Mouse (Mus musculus) ES-E14 (cell line): ENCODE data around the gene Slfn14. TPM values are rescaled to one million over a fixed set of nuclear protein-coding genes. Genes with fewer than 3 reads are reported as not detected.
A peak's percentile ranks its signal among the peaks of the same experiment; 100 is the strongest.
"Not testable (repeated sequence)": the region's sequence is repeated elsewhere in the genome, so short reads cannot be mapped to it uniquely, and the experiment has no call there.

Source experiments
- DNase-seq: peaks from one replicate; pipeline ENCODE4 v3.0.0-alpha.2; 2013; ENCODE audit warnings: low read depth, low spot score
- H3K27ac ChIP-seq: 2 replicates; pipeline ENCODE4 v1.5.1; 2012; ENCODE audit warnings: low read depth, mild to moderate bottlenecking, low read length, moderate library complexity, mixed read lengths; ENCODE audit not compliant: poor library complexity, insufficient read depth, severe bottlenecking
- H3K36me3 ChIP-seq: 2 replicates; pipeline ENCODE4 v1.6.1; 2012; ENCODE audit warnings: mild to moderate bottlenecking, low read length, moderate library complexity, mixed read lengths; ENCODE audit not compliant: control insufficient read depth, poor library complexity, insufficient read depth, severe bottlenecking
- H3K4me1 ChIP-seq, 2 experiments: fragments of 150-350 bp in 1 of 2; sonication (generic) in 1 of 2; 2 replicates each; pipeline ENCODE4 v1.6.1; 2012; ENCODE audit warnings: low read length in 2 of 2, mild to moderate bottlenecking in 1 of 2, mixed read lengths in 1 of 2; ENCODE audit not compliant: control insufficient read depth in 2 of 2, insufficient read depth in 2 of 2, poor library complexity in 1 of 2
- H3K4me3 ChIP-seq, 2 experiments: fragments of 150-350 bp in 1 of 2; sonication (generic) in 1 of 2; 2 replicates each; pipeline ENCODE4 v1.5.1; 2012; ENCODE audit warnings: low read length in 2 of 2, low read depth in 1 of 2, mild to moderate bottlenecking in 1 of 2, mixed read lengths in 1 of 2; ENCODE audit not compliant: insufficient read depth in 1 of 2, poor library complexity in 1 of 2, severe bottlenecking in 1 of 2
- H3K9ac ChIP-seq: 2 replicates; pipeline ENCODE4 v1.6.1; 2012; ENCODE audit warnings: low read depth, mild to moderate bottlenecking, low read length, mixed read lengths; ENCODE audit not compliant: poor library complexity, insufficient read depth, severe bottlenecking
- H3K9me3 ChIP-seq: fragments of 150-350 bp; sonication (generic); 2 replicates; pipeline ENCODE4 v1.6.1; 2012; ENCODE audit warnings: low read depth, mild to moderate bottlenecking, low read length; ENCODE audit not compliant: control insufficient read depth, insufficient read depth
- CHD2 ChIP-seq: IDR thresholded peaks from 2 replicates; pipeline ENCODE4 v1.6.1; 2014; ENCODE audit warnings: mild to moderate bottlenecking, low read depth, low read length, inconsistent platforms
- HCFC1 ChIP-seq: IDR thresholded peaks from 2 replicates; pipeline ENCODE4 v1.6.1; 2012; ENCODE audit warnings: low read length, inconsistent platforms, borderline replicate concordance; ENCODE audit not compliant: insufficient read depth
- MAFK ChIP-seq: IDR thresholded peaks from 2 replicates; pipeline ENCODE4 v1.6.1; 2014; ENCODE audit warnings: mild to moderate bottlenecking, low read depth, low read length, inconsistent platforms; ENCODE audit not compliant: insufficient read depth
- ZC3H11A ChIP-seq: IDR thresholded peaks from 2 replicates; pipeline ENCODE4 v1.6.1; 2012; ENCODE audit warnings: low read depth, mild to moderate bottlenecking, inconsistent platforms, low read length, borderline replicate concordance
- ZNF384 ChIP-seq: IDR thresholded peaks from 2 replicates; pipeline ENCODE4 v1.6.1; 2012; ENCODE audit warnings: low read depth, low read length, inconsistent platforms
- in situ Hi-C, 2 experiments: fragments of 600-800 bp; cut with MboI; formaldehyde crosslinking; loops; one replicate each; pipeline ENCODE4 v1.15.1; 2025; ENCODE audit warnings: low sequenced_read_pairs in 2 of 2, inconsistent platforms in 1 of 2; ENCODE audit not compliant: unreplicated experiment in 2 of 2
- total RNA-seq: library from RNA; depleted of rRNA; stranded (reverse); fragments of 300-350 nt; gene quantifications from 2 replicates; pipeline ENCODE4 v1.2.3, GENCODE M21; 2012

The Slfn14 gene
- total RNA-seq, 1 experiment: not detected

DNA sequence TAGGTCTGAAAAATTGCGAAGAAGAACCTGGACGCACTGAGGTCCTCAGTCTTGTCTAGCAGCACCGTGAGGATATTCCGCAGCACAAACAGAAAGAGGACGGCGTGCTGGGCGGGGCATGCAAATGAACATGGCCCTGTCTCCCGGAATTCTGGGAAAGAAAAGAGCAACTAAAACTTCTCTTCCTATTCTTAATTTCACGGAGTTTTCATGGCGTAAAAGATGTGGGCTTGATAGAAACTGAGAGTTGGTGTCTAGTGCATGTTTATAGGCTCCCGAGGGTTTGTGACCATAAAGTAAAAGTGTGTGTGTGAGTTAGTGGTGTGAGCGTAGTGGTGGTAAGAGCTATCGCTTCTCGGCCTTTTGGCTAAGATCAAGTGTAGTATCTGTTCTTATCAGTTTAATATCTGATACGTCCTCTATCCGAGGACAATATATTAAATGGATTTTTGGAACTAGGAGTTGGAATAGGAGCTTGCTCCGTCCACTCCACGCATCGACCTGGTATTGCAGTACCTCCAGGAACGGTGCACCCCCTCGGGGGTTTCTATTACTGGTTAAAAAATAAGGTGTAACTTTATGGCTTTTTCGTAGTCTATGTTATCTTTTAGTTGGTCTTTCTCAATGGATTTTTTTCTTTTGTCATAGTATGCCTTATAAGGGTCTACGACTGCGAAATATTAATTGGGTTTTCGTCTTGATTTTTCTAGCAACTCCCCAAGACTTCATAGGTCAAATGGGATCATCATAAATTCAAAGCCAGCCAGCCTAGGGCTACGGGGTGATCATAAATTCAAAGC is 15.2 kb downstream of the Slfn14 start:
- Histone ChIP-seq H3K9ac (peak overlapping the region; percentile 69), H3K4me1 (no peaks in the 10 kb centered on the region), H3K9me3 (no peaks in the 10 kb centered on the region), H3K4me3 (peak overlapping the region; percentile 69 to 70), H3K27ac (peak overlapping the region; percentile 59; the same call in 1 of the 2 replicates), H3K36me3 (no peaks in the 10 kb centered on the region)
- no peak for TF ChIP-seq HCFC1
- no peak for TF ChIP-seq MAFK
- no peak for TF ChIP-seq ZNF384
- no peak for TF ChIP-seq CHD2
- TF ChIP-seq ZC3H11A: no peak
- in situ Hi-C loops: no loop called here
- DNase-seq: peak; percentile 79

DNA sequence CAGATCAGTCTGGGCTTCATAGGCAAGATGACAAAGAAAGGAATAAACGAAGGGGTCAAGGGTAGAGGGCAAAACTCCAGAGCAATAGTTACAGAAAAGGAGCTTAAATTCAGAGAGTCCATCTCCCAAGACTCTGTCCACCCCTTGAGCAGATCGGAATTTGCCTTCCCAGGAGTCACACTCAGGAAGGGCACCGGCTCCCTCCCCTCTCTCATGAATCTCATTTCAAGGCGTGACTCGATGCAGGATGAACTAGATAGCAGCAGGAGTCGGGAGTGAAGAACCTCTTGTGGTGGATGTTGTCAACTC is 15.7 kb downstream of the Slfn14 start:
- Histone ChIP-seq H3K27ac (no peak overlapping the region), H3K4me1 (no peaks in the 10 kb centered on the region), H3K4me3 (peak overlapping the region; percentile 69 to 70), H3K9ac (peak overlapping the region; percentile 69), H3K36me3 (no peaks in the 10 kb centered on the region), H3K9me3 (no peaks in the 10 kb centered on the region)
- in situ Hi-C loops: no loop called here
- TF ChIP-seq CHD2 (no peak), HCFC1 (no peak; the same call in 1 of the 2 replicates), MAFK (no peak), ZNF384 (no peak), ZC3H11A (no peak)
- peak; percentile 36 for DNase-seq

- H3K36me3 ChIP-seq: no peaks in the 10 kb centered on the region
- H3K27ac ChIP-seq: no peak overlapping the region
- H3K9ac ChIP-seq: no peak overlapping the region
- H3K9me3 ChIP-seq: no peaks in the 10 kb centered on the region
- no peak overlapping the region for H3K4me3 ChIP-seq
- no peaks in the 10 kb centered on the region for H3K4me1 ChIP-seq
- DNase-seq: no peak
- TF ChIP-seq MAFK (no peak), ZC3H11A (no peak), CHD2 (no peak), ZNF384 (no peak), HCFC1 (no peak)
- in situ Hi-C loops: no loop called here
These were observed 23.4 kb downstream of the Slfn14 start for GRCm38 (mm10) chr11:83263146-83263545.

GRCm38 (mm10) chr11:83262673-83263072 is 23.9 kb downstream of the Slfn14 start:
- H3K4me1 ChIP-seq: no peaks in the 10 kb centered on the region
- in situ Hi-C loops: no loop called here
- DNase-seq: no peak
- no peak for TF ChIP-seq MAFK
- TF ChIP-seq ZC3H11A: no peak
- no peak for TF ChIP-seq CHD2
- TF ChIP-seq ZNF384: no peak
- no peak for TF ChIP-seq HCFC1
- no peak overlapping the region for H3K4me3 ChIP-seq
- H3K9ac ChIP-seq: no peak overlapping the region
- H3K27ac ChIP-seq: no peak overlapping the region
- no peaks in the 10 kb centered on the region for H3K9me3 ChIP-seq
- no peaks in the 10 kb centered on the region for H3K36me3 ChIP-seq

DNA sequence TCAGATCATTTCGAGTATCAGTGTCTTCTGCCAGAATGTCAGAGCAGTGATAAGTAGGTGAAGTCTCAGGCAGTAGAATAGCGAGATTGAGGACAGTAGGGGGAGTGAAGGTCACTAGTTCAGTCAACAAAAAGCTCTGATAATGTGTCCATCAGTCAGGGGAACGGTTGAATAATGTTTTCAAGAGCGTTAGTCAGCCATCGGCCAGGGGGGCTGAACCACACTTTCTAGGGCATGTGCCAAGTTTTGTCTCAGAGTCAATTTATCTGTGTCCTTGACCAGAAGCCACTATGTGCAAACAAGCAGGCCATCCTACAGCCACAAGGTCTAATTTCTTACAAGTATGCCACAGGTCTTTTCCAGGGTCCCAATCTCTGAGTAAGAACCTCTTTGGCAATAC is 29.3 kb downstream of the Slfn14 start:
- H3K36me3 ChIP-seq, H3K9ac ChIP-seq, H3K4me3 ChIP-seq, DNase-seq, H3K9me3 ChIP-seq, in situ Hi-C loops, H3K4me1 ChIP-seq, H3K27ac ChIP-seq: not testable (repeated sequence)
